Mouse (Mus musculus): ENCODE measurements around the gene Rassf7.

DNA sequence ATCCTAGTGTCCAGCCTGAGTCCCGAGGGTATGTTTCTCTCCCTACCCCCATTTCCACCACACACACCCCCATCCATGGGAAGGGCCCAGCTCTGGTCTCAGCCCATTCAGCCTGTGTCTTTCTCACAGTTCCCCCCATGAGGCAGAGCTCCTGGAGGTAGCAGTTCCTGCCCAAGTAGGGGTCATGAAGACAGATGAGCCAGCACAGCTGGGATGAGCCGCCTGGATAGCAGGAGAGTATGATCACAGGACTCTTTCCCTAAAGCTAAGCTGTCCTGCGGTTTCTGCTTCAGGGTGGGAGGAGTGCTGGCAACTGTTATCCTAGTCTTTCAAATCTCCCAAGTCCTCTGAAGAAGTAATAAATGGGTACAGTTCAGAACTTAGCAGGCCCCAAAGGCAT is 2.5 kb downstream of the Rassf7 start:
- TF ChIP-seq CTCF (IDR thresholded peaks at IDR 0.05; ENCODE audit: low read depth, low read length) (no peak), POLR2AphosphoS5 (IDR thresholded peaks at IDR 0.05; ENCODE audit: insufficient replicate concordance, low read depth, low read length) (no peak), GATA1 (IDR thresholded peaks at IDR 0.05; ENCODE audit: borderline replicate concordance, low read length) (no peak), GATA2 (IDR thresholded peaks at IDR 0.05; ENCODE audit: borderline replicate concordance, low read depth, low read length) (no peak), TAL1 (conservative IDR thresholded peaks at IDR 0.05; ENCODE audit: low read depth, low read length) (no peak)

Data from G1E (cell line).